Mouse (Mus musculus): ENCODE measurements around the gene Zfp74. TPM values are rescaled to one million over a fixed set of nuclear protein-coding genes. Genes with fewer than 3 reads are reported as not detected.

Zfp74 gene
- polyA plus RNA-seq (2014; fragmentation: Nextera tagmentation; extraction: Ambion mirVana): 13.1 and 13.2 TPM in 2 replicates

GRCm38 (mm10) chr7:29953513-29954401 is at the start of gene Zfp74:
Gene Zfp74 (minus strand): TSS chr7:29954089.
- Histone ChIP-seq H3K4me3 (ENCODE audit: low read depth, low read length) (peak within 1 kb of the TSS; percentile 69), H3K27me3 (ENCODE audit: control insufficient read depth, insufficient read depth, low read length) (no peaks in the 10 kb centered on the region), H3K27ac (ENCODE audit: low read depth, low read length) (peak within 1 kb of the TSS; percentile 91), H3K9ac (ENCODE audit: low read length) (peak within 1 kb of the TSS; percentile 94), H3K4me2 (ENCODE audit: low read depth, low read length, severe bottlenecking) (peak within 1 kb of the TSS; percentile 70), H3K36me3 (ENCODE audit: control insufficient read depth, insufficient read depth, low read length) (no peaks in the 10 kb centered on the region), H3K4me1 (replicated peaks; ENCODE audit: control insufficient read depth, insufficient read depth, low read length) (0 out of 2 replicates have a peak, but pooled peaks cover 2% of the 10 kb centered on the region), H3K9me3 (ENCODE audit: control insufficient read depth, low read length) (no peaks in the 10 kb centered on the region)
- DNase-seq (ENCODE audit: low spot score) (peak; percentile 90), ATAC-seq (replicated peaks; ENCODE audit: low FRiP score) (peak; percentile 94)
- WGBS: 2% methylated on average over 52 of the region's 52 CpGs

DNA sequence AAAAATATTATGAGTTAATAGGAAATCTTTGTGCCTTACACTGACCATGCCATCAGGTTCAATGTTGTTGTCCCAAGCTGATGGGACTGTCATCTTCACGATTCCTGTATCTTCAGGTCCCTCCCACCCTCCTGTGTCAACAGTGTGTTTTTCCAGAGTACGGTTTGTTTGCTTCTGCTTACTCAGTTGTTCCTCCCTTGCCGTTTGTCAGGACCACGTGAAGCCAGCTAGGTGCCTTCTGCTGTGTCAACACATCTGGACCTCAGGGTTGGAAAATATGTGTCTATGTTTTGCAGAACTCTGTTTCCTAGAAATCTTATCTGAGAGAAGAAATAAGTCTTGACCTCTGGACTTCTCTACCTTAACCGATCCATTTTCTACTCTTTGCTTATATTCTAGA is 46.7 kb upstream of the Zfp74 start:
- Histone ChIP-seq H3K4me3 (ENCODE audit: low read depth, low read length) (no peak overlapping the region), H3K36me3 (ENCODE audit: control insufficient read depth, insufficient read depth, low read length) (peaks cover 10% of the 10 kb centered on the region), H3K27me3 (ENCODE audit: control insufficient read depth, insufficient read depth, low read length) (no peaks in the 10 kb centered on the region), H3K9ac (ENCODE audit: low read length) (no peak overlapping the region), H3K27ac (ENCODE audit: low read depth, low read length) (no peak overlapping the region), H3K9me3 (ENCODE audit: control insufficient read depth, low read length) (no peaks in the 10 kb centered on the region), H3K4me1 (replicated peaks; ENCODE audit: control insufficient read depth, insufficient read depth, low read length) (no peaks in the 10 kb centered on the region), H3K4me2 (ENCODE audit: low read depth, low read length, severe bottlenecking) (no peak overlapping the region)
- DNase-seq (ENCODE audit: low spot score): no peak
- WGBS: 91% methylated on average over 5 of the region's 5 CpGs
- ATAC-seq (replicated peaks; ENCODE audit: low FRiP score): no peak

- DNase-seq (ENCODE audit: low spot score): no peak
- no peak overlapping the region for H3K27ac ChIP-seq (ENCODE audit: low read depth, low read length)
Measured at GRCm38 (mm10) chr7:29995134-29995533, 41.2 kb upstream of the Zfp74 start.

GRCm38 (mm10) chr7:29993340-29993739 is 39.5 kb upstream of the Zfp74 start:
- DNase-seq (ENCODE audit: low spot score): no peak
- no peak overlapping the region for H3K27ac ChIP-seq (ENCODE audit: low read depth, low read length)
- 95% methylated on average over 9 of the region's 9 CpGs for WGBS
- ATAC-seq (replicated peaks; ENCODE audit: low FRiP score): no peak
- no peak overlapping the region for H3K9ac ChIP-seq (ENCODE audit: low read length)
- no peak overlapping the region for H3K4me2 ChIP-seq (ENCODE audit: low read depth, low read length, severe bottlenecking)
- H3K4me3 ChIP-seq (ENCODE audit: low read depth, low read length): no peak overlapping the region
- peaks cover 24% of the 10 kb centered on the region for H3K36me3 ChIP-seq (ENCODE audit: control insufficient read depth, insufficient read depth, low read length)
- no peaks in the 10 kb centered on the region for H3K9me3 ChIP-seq (ENCODE audit: control insufficient read depth, low read length)
- no peaks in the 10 kb centered on the region for H3K27me3 ChIP-seq (ENCODE audit: control insufficient read depth, insufficient read depth, low read length)
- H3K4me1 ChIP-seq (replicated peaks; ENCODE audit: control insufficient read depth, insufficient read depth, low read length): no peaks in the 10 kb centered on the region

More at GRCm38 (mm10) chr7:29995134-29995533, 41.2 kb upstream of the Zfp74 start:
- Histone ChIP-seq H3K4me1 (replicated peaks; ENCODE audit: control insufficient read depth, insufficient read depth, low read length) (no peaks in the 10 kb centered on the region), H3K36me3 (ENCODE audit: control insufficient read depth, insufficient read depth, low read length) (peaks cover 26% of the 10 kb centered on the region), H3K27me3 (ENCODE audit: control insufficient read depth, insufficient read depth, low read length) (no peaks in the 10 kb centered on the region), H3K4me2 (ENCODE audit: low read depth, low read length, severe bottlenecking) (no peak overlapping the region), H3K4me3 (ENCODE audit: low read depth, low read length) (no peak overlapping the region), H3K9me3 (ENCODE audit: control insufficient read depth, low read length) (no peaks in the 10 kb centered on the region), H3K9ac (ENCODE audit: low read length) (no peak overlapping the region)
- WGBS: 97% methylated on average over 8 of the region's 8 CpGs
- ATAC-seq (replicated peaks; ENCODE audit: low FRiP score): no peak

- Histone ChIP-seq H3K9me3 (ENCODE audit: control insufficient read depth, low read length) (no peaks in the 10 kb centered on the region), H3K27ac (ENCODE audit: low read depth, low read length) (no peak overlapping the region), H3K9ac (ENCODE audit: low read length) (no peak overlapping the region), H3K4me2 (ENCODE audit: low read depth, low read length, severe bottlenecking) (no peak overlapping the region), H3K36me3 (ENCODE audit: control insufficient read depth, insufficient read depth, low read length) (peaks cover 19% of the 10 kb centered on the region), H3K4me1 (replicated peaks; ENCODE audit: control insufficient read depth, insufficient read depth, low read length) (no peaks in the 10 kb centered on the region), H3K27me3 (ENCODE audit: control insufficient read depth, insufficient read depth, low read length) (no peaks in the 10 kb centered on the region), H3K4me3 (ENCODE audit: low read depth, low read length) (no peak overlapping the region)
- WGBS: 97% methylated on average over 8 of the region's 8 CpGs
- ATAC-seq (replicated peaks; ENCODE audit: low FRiP score) (no peak), DNase-seq (ENCODE audit: low spot score) (no peak)
Measured at GRCm38 (mm10) chr7:29992698-29993097, 38.8 kb upstream of the Zfp74 start.

GRCm38 (mm10) chr7:29989031-29989430 is 35.1 kb upstream of the Zfp74 start:
- Histone ChIP-seq H3K9ac (ENCODE audit: low read length) (no peak overlapping the region), H3K27me3 (ENCODE audit: control insufficient read depth, insufficient read depth, low read length) (no peaks in the 10 kb centered on the region), H3K9me3 (ENCODE audit: control insufficient read depth, low read length) (no peaks in the 10 kb centered on the region), H3K4me3 (ENCODE audit: low read depth, low read length) (no peak overlapping the region), H3K36me3 (ENCODE audit: control insufficient read depth, insufficient read depth, low read length) (peaks cover 15% of the 10 kb centered on the region), H3K27ac (ENCODE audit: low read depth, low read length) (no peak overlapping the region), H3K4me1 (replicated peaks; ENCODE audit: control insufficient read depth, insufficient read depth, low read length) (no peaks in the 10 kb centered on the region), H3K4me2 (ENCODE audit: low read depth, low read length, severe bottlenecking) (no peak overlapping the region)
- 96% methylated on average over 11 of the region's 11 CpGs for WGBS
- DNase-seq (ENCODE audit: low spot score) (no peak), ATAC-seq (replicated peaks; ENCODE audit: low FRiP score) (no peak)

GRCm38 (mm10) chr7:29987551-29987950 is 33.7 kb upstream of the Zfp74 start:
- Histone ChIP-seq H3K4me3 (ENCODE audit: low read depth, low read length) (no peak overlapping the region), H3K27me3 (ENCODE audit: control insufficient read depth, insufficient read depth, low read length) (no peaks in the 10 kb centered on the region), H3K4me1 (replicated peaks; ENCODE audit: control insufficient read depth, insufficient read depth, low read length) (0 out of 2 replicates have a peak, but pooled peaks cover 5% of the 10 kb centered on the region), H3K9me3 (ENCODE audit: control insufficient read depth, low read length) (no peaks in the 10 kb centered on the region), H3K36me3 (ENCODE audit: control insufficient read depth, insufficient read depth, low read length) (peaks cover 9% of the 10 kb centered on the region), H3K9ac (ENCODE audit: low read length) (no peak overlapping the region), H3K27ac (ENCODE audit: low read depth, low read length) (no peak overlapping the region), H3K4me2 (ENCODE audit: low read depth, low read length, severe bottlenecking) (no peak overlapping the region)
- WGBS: 92% methylated on average over 5 of the region's 5 CpGs
- DNase-seq (ENCODE audit: low spot score) (no peak), ATAC-seq (replicated peaks; ENCODE audit: low FRiP score) (no peak)

DNA sequence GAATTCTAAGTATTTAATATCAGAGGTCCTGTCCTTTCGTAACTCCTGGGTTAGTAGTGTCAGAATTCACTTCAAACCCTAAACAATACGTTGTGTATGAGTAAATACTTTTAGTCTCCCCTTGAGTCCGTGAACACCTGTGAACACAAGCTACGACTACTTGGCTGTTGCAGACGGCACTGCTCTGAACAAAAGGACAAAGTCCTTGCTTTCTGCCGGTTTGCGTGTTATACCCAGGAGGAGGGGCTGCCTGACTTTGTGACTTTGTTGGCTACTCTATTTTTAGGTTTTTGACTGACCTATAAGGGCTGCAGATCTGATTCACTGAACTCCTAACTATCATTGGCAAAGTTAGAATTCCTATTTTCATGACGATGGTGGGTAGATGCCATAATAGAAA is 32.2 kb upstream of the Zfp74 start:
- Histone ChIP-seq H3K4me1 (replicated peaks; ENCODE audit: control insufficient read depth, insufficient read depth, low read length) (0 out of 2 replicates have a peak, but pooled peaks cover 5% of the 10 kb centered on the region), H3K4me2 (ENCODE audit: low read depth, low read length, severe bottlenecking) (no peak overlapping the region), H3K9ac (ENCODE audit: low read length) (no peak overlapping the region), H3K27ac (ENCODE audit: low read depth, low read length) (no peak overlapping the region), H3K36me3 (ENCODE audit: control insufficient read depth, insufficient read depth, low read length) (peaks cover 6% of the 10 kb centered on the region), H3K27me3 (ENCODE audit: control insufficient read depth, insufficient read depth, low read length) (no peaks in the 10 kb centered on the region), H3K9me3 (ENCODE audit: control insufficient read depth, low read length) (no peaks in the 10 kb centered on the region), H3K4me3 (ENCODE audit: low read depth, low read length) (no peak overlapping the region)
- WGBS: 95% methylated on average over 8 of the region's 8 CpGs
- no peak for ATAC-seq (replicated peaks; ENCODE audit: low FRiP score)
- no peak for DNase-seq (ENCODE audit: low spot score)

Data from forebrain, embryonic 11.5 days (tissue).